Mouse (Mus musculus) forebrain, embryonic 12.5 days (tissue): ENCODE measurements at regions not wholly inside any gene's neighbourhood (a gene's known extent, or its start where the extent isn't known, plus 50 kb on each side); places are given as distances from the start of the nearest gene placed in this dataset.
A peak's percentile ranks its signal among the peaks of the same experiment; 100 is the strongest.

Source experiments
- ATAC-seq: fragments of 200-750 bp; cut with Nextera tagmentation; 2 replicates; pipeline ENCODE4 v1.8.0; 2017; ENCODE audit warnings: moderate TSS enrichment; ENCODE audit not compliant: low FRiP score
- H3K27ac ChIP-seq: fragments of 300-500 bp; sonication (generic); 2 replicates; pipeline ENCODE4 v1.5.1; 2016; ENCODE audit warnings: mild to moderate bottlenecking
- H3K27me3 ChIP-seq: fragments of 300-500 bp; sonication (generic); 2 replicates; pipeline ENCODE4 v1.6.1; 2016; ENCODE audit warnings: mild to moderate bottlenecking
- H3K36me3 ChIP-seq: fragments of 300-500 bp; sonication (generic); replicated peaks from 2 replicates; pipeline ENCODE4 v1.6.1; 2016; ENCODE audit warnings: mild to moderate bottlenecking
- H3K4me1 ChIP-seq: fragments of 300-500 bp; sonication (generic); 2 replicates; pipeline ENCODE4 v1.6.1; 2016
- H3K4me2 ChIP-seq: fragments of 300-500 bp; sonication (generic); 2 replicates; pipeline ENCODE4 v1.6.1; 2016; ENCODE audit warnings: mild to moderate bottlenecking, moderate library complexity
- H3K4me3 ChIP-seq: fragments of 300-500 bp; sonication (generic); replicated peaks from 2 replicates; pipeline ENCODE4 v1.5.1; 2016; ENCODE audit warnings: mild to moderate bottlenecking
- H3K9ac ChIP-seq: fragments of 300-500 bp; sonication (generic); 2 replicates; pipeline ENCODE4 v1.6.1; 2016; ENCODE audit warnings: mild to moderate bottlenecking
- H3K9me3 ChIP-seq: fragments of 300-500 bp; sonication (generic); 2 replicates; pipeline ENCODE4 v1.6.1; 2016
- WGBS: fragments of 180-500 bp; shearing (Covaris S2); methylation state at CpG from one replicate; pipeline ENCODE4 v1.1.7; 2016; 5-methylcytosine and 5-hydroxymethylcytosine counted together

- no peak overlapping the region for H3K9ac ChIP-seq
- ATAC-seq: no peak
- H3K27me3 ChIP-seq: no peaks in the 10 kb centered on the region
- WGBS: 73% methylated on average over 6 of the region's 6 CpGs
- no peak overlapping the region for H3K4me3 ChIP-seq
- H3K4me1 ChIP-seq: no peaks in the 10 kb centered on the region
- no peak overlapping the region for H3K27ac ChIP-seq
- no peaks in the 10 kb centered on the region for H3K36me3 ChIP-seq
- no peaks in the 10 kb centered on the region for H3K9me3 ChIP-seq
- no peak overlapping the region for H3K4me2 ChIP-seq
These were observed 92.6 kb upstream of the Ctsc start for GRCm38 (mm10) chr7:88185120-88185796.

- H3K36me3 ChIP-seq: no peaks in the 10 kb centered on the region
- WGBS: 80% methylated on average over 2 of the region's 2 CpGs
- no peaks in the 10 kb centered on the region for H3K4me1 ChIP-seq
- no peaks in the 10 kb centered on the region for H3K9me3 ChIP-seq
- no peak overlapping the region for H3K27ac ChIP-seq
- ATAC-seq: no peak
- no peak overlapping the region for H3K4me2 ChIP-seq
- H3K4me3 ChIP-seq: no peak overlapping the region
- H3K9ac ChIP-seq: no peak overlapping the region
- no peaks in the 10 kb centered on the region for H3K27me3 ChIP-seq
These were observed 90.3 kb upstream of the Ctsc start for GRCm38 (mm10) chr7:88187555-88187954.

- no peak overlapping the region for H3K4me2 ChIP-seq
- H3K36me3 ChIP-seq: no peaks in the 10 kb centered on the region
- no peak overlapping the region for H3K9ac ChIP-seq
- no peak overlapping the region for H3K4me3 ChIP-seq
- H3K27ac ChIP-seq: no peak overlapping the region
- no peaks in the 10 kb centered on the region for H3K9me3 ChIP-seq
- ATAC-seq: no peak
- H3K4me1 ChIP-seq: no peaks in the 10 kb centered on the region
- 87% methylated on average over 2 of the region's 2 CpGs for WGBS
- no peaks in the 10 kb centered on the region for H3K27me3 ChIP-seq
These were observed 85.1 kb upstream of the Ctsc start for GRCm38 (mm10) chr7:88192771-88193170.

- Histone ChIP-seq H3K4me3 (no peak overlapping the region), H3K27me3 (no peaks in the 10 kb centered on the region), H3K9ac (no peak overlapping the region), H3K36me3 (no peaks in the 10 kb centered on the region), H3K9me3 (no peaks in the 10 kb centered on the region), H3K4me1 (no peaks in the 10 kb centered on the region), H3K27ac (no peak overlapping the region), H3K4me2 (no peak overlapping the region)
- ATAC-seq: no peak
- 58% methylated on average over 4 of the region's 4 CpGs for WGBS
These were observed 78.8 kb upstream of the Ctsc start for GRCm38 (mm10) chr7:88199043-88199442.

- Histone ChIP-seq H3K4me3 (no peak overlapping the region), H3K27ac (no peak overlapping the region), H3K9me3 (no peaks in the 10 kb centered on the region), H3K27me3 (no peaks in the 10 kb centered on the region), H3K9ac (no peak overlapping the region), H3K36me3 (no peaks in the 10 kb centered on the region), H3K4me1 (no peaks in the 10 kb centered on the region), H3K4me2 (no peak overlapping the region)
- WGBS: 93% methylated on average over 5 of the region's 5 CpGs
- no peak for ATAC-seq
These were observed 77.9 kb upstream of the Ctsc start for GRCm38 (mm10) chr7:88199929-88200538.

GRCm38 (mm10) chr7:88201658-88202364 lies 76.1 kb upstream of the Ctsc start:
- H3K36me3 ChIP-seq: no peaks in the 10 kb centered on the region
- no peaks in the 10 kb centered on the region for H3K27me3 ChIP-seq
- H3K9ac ChIP-seq: no peak overlapping the region
- WGBS: 93% methylated on average over 3 of the region's 3 CpGs
- H3K4me3 ChIP-seq: no peak overlapping the region
- peaks cover 5% of the 10 kb centered on the region for H3K4me1 ChIP-seq
- no peaks in the 10 kb centered on the region for H3K9me3 ChIP-seq
- H3K27ac ChIP-seq: no peak overlapping the region
- H3K4me2 ChIP-seq: no peak overlapping the region
- no peak for ATAC-seq

- WGBS: 31% methylated on average over 2 of the region's 2 CpGs
- peak overlapping the region; percentile 63; the same call in 1 of the 2 replicates for H3K27ac ChIP-seq
- ATAC-seq: peak; percentile 18; the same call in 1 of the 2 replicates
These were observed 71.6 kb upstream of the Ctsc start for GRCm38 (mm10) chr7:88206223-88206827.

GRCm38 (mm10) chr7:88206914-88207710 lies 70.8 kb upstream of the Ctsc start:
- no peak overlapping the region for H3K4me3 ChIP-seq

More at GRCm38 (mm10) chr7:88206223-88206827, 71.6 kb upstream of the Ctsc start:
- H3K9ac ChIP-seq: no peak overlapping the region
- peak overlapping the region; percentile 25; the same call in 1 of the 2 replicates for H3K4me2 ChIP-seq
- peaks cover 13% of the 10 kb centered on the region for H3K4me1 ChIP-seq
- no peaks in the 10 kb centered on the region for H3K9me3 ChIP-seq
- no peaks in the 10 kb centered on the region for H3K36me3 ChIP-seq
- no peaks in the 10 kb centered on the region for H3K27me3 ChIP-seq
- no peak overlapping the region for H3K4me3 ChIP-seq

GRCm38 (mm10) chr7:88214713-88215198 lies 63.1 kb upstream of the Ctsc start:
- no peaks in the 10 kb centered on the region for H3K9me3 ChIP-seq
- no peak overlapping the region for H3K4me3 ChIP-seq
- H3K36me3 ChIP-seq: no peaks in the 10 kb centered on the region
- WGBS: 73% methylated on average over 2 of the region's 2 CpGs
- H3K4me2 ChIP-seq: no peak overlapping the region
- no peak for ATAC-seq
- no peaks in the 10 kb centered on the region for H3K4me1 ChIP-seq
- H3K27ac ChIP-seq: no peak overlapping the region
- no peaks in the 10 kb centered on the region for H3K27me3 ChIP-seq
- no peak overlapping the region for H3K9ac ChIP-seq

More at GRCm38 (mm10) chr7:88206914-88207710, 70.8 kb upstream of the Ctsc start:
- no peaks in the 10 kb centered on the region for H3K27me3 ChIP-seq
- H3K27ac ChIP-seq: peak overlapping the region; percentile 63
- H3K9me3 ChIP-seq: no peaks in the 10 kb centered on the region
- 6% methylated on average over 10 of the region's 10 CpGs for WGBS
- no peak overlapping the region for H3K9ac ChIP-seq
- ATAC-seq: peak; percentile 85
- H3K4me2 ChIP-seq: peak overlapping the region; percentile 25
- H3K36me3 ChIP-seq: no peaks in the 10 kb centered on the region
- peaks cover 13% of the 10 kb centered on the region for H3K4me1 ChIP-seq

GRCm38 (mm10) chr7:88215425-88215824 lies 62.5 kb upstream of the Ctsc start:
- Histone ChIP-seq H3K36me3 (no peaks in the 10 kb centered on the region), H3K9ac (no peak overlapping the region), H3K4me3 (no peak overlapping the region), H3K27ac (no peak overlapping the region), H3K4me1 (no peaks in the 10 kb centered on the region), H3K27me3 (no peaks in the 10 kb centered on the region), H3K4me2 (no peak overlapping the region), H3K9me3 (no peaks in the 10 kb centered on the region)
- no peak for ATAC-seq
- WGBS: 98% methylated on average over 1 of the region's 1 CpGs

- Histone ChIP-seq H3K9me3 (no peaks in the 10 kb centered on the region), H3K9ac (no peak overlapping the region), H3K4me3 (no peak overlapping the region), H3K27ac (no peak overlapping the region), H3K36me3 (no peaks in the 10 kb centered on the region), H3K27me3 (no peaks in the 10 kb centered on the region), H3K4me2 (no peak overlapping the region), H3K4me1 (no peaks in the 10 kb centered on the region)
- ATAC-seq: no peak
- WGBS: 91% methylated on average over 2 of the region's 2 CpGs
These were observed 55.7 kb upstream of the Ctsc start for GRCm38 (mm10) chr7:88222141-88222540.
